Mouse (Mus musculus) kidney, adult 2 months (tissue): Measurements from ENCODE around the gene H2al1i.

ENCODE experiments used
- CTCF ChIP-seq: fragments of 200-500 bp; conservative IDR thresholded peaks from 2 replicates; pipeline ENCODE4 v1.5.1; 2011; ENCODE audit warnings: low read depth, mild to moderate bottlenecking, control low read depth, low read length, moderate library complexity, mixed read lengths; ENCODE audit not compliant: insufficient read depth, insufficient read length
- POLR2A ChIP-seq: fragments of 200-500 bp; IDR thresholded peaks from one replicate; pipeline ENCODE4 v1.6.1; 2011; ENCODE audit warnings: low read depth, low read length, control low read depth

DNA sequence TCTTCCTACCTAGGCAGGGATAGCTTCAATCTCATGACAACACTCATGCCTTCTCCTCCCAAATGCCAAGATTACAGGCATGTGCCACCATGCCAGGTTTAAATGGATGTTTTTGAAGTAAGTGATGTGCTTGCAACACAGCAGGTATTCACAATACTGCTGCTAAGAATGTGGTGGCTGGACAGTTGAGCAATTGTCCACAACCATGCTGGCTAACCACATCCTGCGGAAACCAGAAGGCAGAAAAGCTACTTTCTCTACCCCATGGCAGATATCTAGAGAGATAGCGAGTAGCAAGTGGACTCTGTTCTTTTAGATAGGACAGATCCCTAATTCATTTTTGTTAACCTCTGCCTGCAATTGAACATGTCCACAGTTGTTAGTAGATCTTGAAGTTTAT, 36.8 kb downstream of the H2al1i start:
- TF ChIP-seq POLR2A (no peak), CTCF (no peak)
